Mouse (Mus musculus): ENCODE measurements around the gene Olfr984.

DNA sequence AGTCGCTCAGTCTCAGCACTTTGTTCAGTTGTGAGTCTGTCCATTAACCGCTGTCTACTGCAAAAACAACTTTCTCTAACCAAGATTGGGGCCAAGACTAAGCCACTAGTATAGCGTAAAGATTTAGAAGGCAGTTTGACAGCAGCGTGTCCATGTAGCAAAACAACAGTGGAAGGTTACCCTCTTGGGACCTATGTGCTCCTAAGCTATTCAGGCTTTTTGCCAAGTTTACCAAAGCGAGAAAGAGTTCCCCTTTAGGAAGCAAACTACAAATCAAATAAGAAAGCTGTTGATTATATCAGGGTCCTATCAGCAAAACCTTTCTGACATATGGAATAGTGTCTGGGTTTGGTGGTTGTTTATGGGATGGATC lies 3.3 kb upstream of the Olfr984 start:
- TF ChIP-seq CTCF (IDR thresholded peaks at IDR 0.05; ENCODE audit: extremely low read depth, insufficient read length, insufficient replicate concordance, low read depth, low read length), result no peak
- TF ChIP-seq POLR2A (IDR thresholded peaks at IDR 0.05; ENCODE audit: low read depth, low read length), result no peak
